Mouse (Mus musculus): ENCODE results near the gene Pglyrp1. TPM values are rescaled to one million over a fixed set of nuclear protein-coding genes. Genes with fewer than 3 reads are reported as not detected.

Pglyrp1 gene
- not detected for polyA plus RNA-seq (2014; fragmentation: Illumina TruSeq; extraction: RNeasy Lipid Tissue Mini Kit (QIAGEN cat#74804); ENCODE audit: low read depth, low replicate concordance)

GRCm38 (mm10) chr7:18871031-18871430, at the start of gene Pglyrp1:
TSS of gene Pglyrp1 (plus strand) at chr7:18871331.

GRCm38 (mm10) chr7:18821507-18821906, 49.6 kb upstream of the Pglyrp1 start, which contains the start of gene Psg17:
TSS of gene Psg17 (minus strand) at chr7:18821607.

GRCm38 (mm10) chr7:18839865-18840264, 31.3 kb upstream of the Pglyrp1 start, which contains the start of gene Mill2:
TSS of gene Mill2 (plus strand) at chr7:18839966.

GRCm38 (mm10) chr7:18910241-18910831, 39.2 kb downstream of the Pglyrp1 start, which contains the start of gene Ccdc61:
TSS of gene Ccdc61 (minus strand) at chr7:18910415.

GRCm38 (mm10) chr7:18925162-18925938, 54.2 kb downstream of the Pglyrp1 start, which contains the start of gene Nova2:
TSS of gene Nova2 (plus strand) at chr7:18925888.

Other genes starting within 250 kb of the Pglyrp1 start
- gene Psg21, start 214.6 kb upstream of the Pglyrp1 start, polyA plus RNA-seq (2014; fragmentation: Illumina TruSeq; extraction: RNeasy Lipid Tissue Mini Kit (QIAGEN cat#74804); ENCODE audit: low read depth, low replicate concordance) = not detected
- not detected for gene Psg20, start 185.1 kb upstream of the Pglyrp1 start, polyA plus RNA-seq (2014; fragmentation: Illumina TruSeq; extraction: RNeasy Lipid Tissue Mini Kit (QIAGEN cat#74804); ENCODE audit: low read depth, low replicate concordance)
- gene Psg22, start 153.2 kb upstream of the Pglyrp1 start, polyA plus RNA-seq (2014; fragmentation: Illumina TruSeq; extraction: RNeasy Lipid Tissue Mini Kit (QIAGEN cat#74804); ENCODE audit: low read depth, low replicate concordance) = not detected
- gene Psg19, start 72.8 kb upstream of the Pglyrp1 start, polyA plus RNA-seq (2014; fragmentation: Illumina TruSeq; extraction: RNeasy Lipid Tissue Mini Kit (QIAGEN cat#74804); ENCODE audit: low read depth, low replicate concordance) = not detected
- gene Psg17, start 49.7 kb upstream of the Pglyrp1 start, polyA plus RNA-seq (2014; fragmentation: Illumina TruSeq; extraction: RNeasy Lipid Tissue Mini Kit (QIAGEN cat#74804); ENCODE audit: low read depth, low replicate concordance) = not detected
- gene Mill2, start 31.4 kb upstream of the Pglyrp1 start, polyA plus RNA-seq (2014; fragmentation: Illumina TruSeq; extraction: RNeasy Lipid Tissue Mini Kit (QIAGEN cat#74804); ENCODE audit: low read depth, low replicate concordance) = 3.4 TPM
- gene Ccdc61, start 39.1 kb downstream of the Pglyrp1 start, polyA plus RNA-seq (2014; fragmentation: Illumina TruSeq; extraction: RNeasy Lipid Tissue Mini Kit (QIAGEN cat#74804); ENCODE audit: low read depth, low replicate concordance) = 0.53 TPM
- gene Nova2, start 54.6 kb downstream of the Pglyrp1 start, polyA plus RNA-seq (2014; fragmentation: Illumina TruSeq; extraction: RNeasy Lipid Tissue Mini Kit (QIAGEN cat#74804); ENCODE audit: low read depth, low replicate concordance) = 0.28 TPM
- gene Nanos2, start 116.1 kb downstream of the Pglyrp1 start, polyA plus RNA-seq (2014; fragmentation: Illumina TruSeq; extraction: RNeasy Lipid Tissue Mini Kit (QIAGEN cat#74804); ENCODE audit: low read depth, low replicate concordance) = not detected
- gene Mypop, start 119.9 kb downstream of the Pglyrp1 start, polyA plus RNA-seq (2014; fragmentation: Illumina TruSeq; extraction: RNeasy Lipid Tissue Mini Kit (QIAGEN cat#74804); ENCODE audit: low read depth, low replicate concordance) = 0.36 TPM
- 0.97 TPM for gene Irf2bp1, start 132.7 kb downstream of the Pglyrp1 start, polyA plus RNA-seq (2014; fragmentation: Illumina TruSeq; extraction: RNeasy Lipid Tissue Mini Kit (QIAGEN cat#74804); ENCODE audit: low read depth, low replicate concordance)
- not detected for gene Foxa3, start 152.2 kb downstream of the Pglyrp1 start, polyA plus RNA-seq (2014; fragmentation: Illumina TruSeq; extraction: RNeasy Lipid Tissue Mini Kit (QIAGEN cat#74804); ENCODE audit: low read depth, low replicate concordance)
- 4.5 TPM for gene Sympk, start 153.0 kb downstream of the Pglyrp1 start, polyA plus RNA-seq (2014; fragmentation: Illumina TruSeq; extraction: RNeasy Lipid Tissue Mini Kit (QIAGEN cat#74804); ENCODE audit: low read depth, low replicate concordance)
- not detected for gene Rsph6a, start 183.4 kb downstream of the Pglyrp1 start, polyA plus RNA-seq (2014; fragmentation: Illumina TruSeq; extraction: RNeasy Lipid Tissue Mini Kit (QIAGEN cat#74804); ENCODE audit: low read depth, low replicate concordance)
- 1.1 TPM for gene Dmwd, start 204.9 kb downstream of the Pglyrp1 start, polyA plus RNA-seq (2014; fragmentation: Illumina TruSeq; extraction: RNeasy Lipid Tissue Mini Kit (QIAGEN cat#74804); ENCODE audit: low read depth, low replicate concordance)
- gene Dmpk, start 212.5 kb downstream of the Pglyrp1 start, polyA plus RNA-seq (2014; fragmentation: Illumina TruSeq; extraction: RNeasy Lipid Tissue Mini Kit (QIAGEN cat#74804); ENCODE audit: low read depth, low replicate concordance) = 0.57 TPM
- gene Six5, start 223.3 kb downstream of the Pglyrp1 start, polyA plus RNA-seq (2014; fragmentation: Illumina TruSeq; extraction: RNeasy Lipid Tissue Mini Kit (QIAGEN cat#74804); ENCODE audit: low read depth, low replicate concordance) = 0.57 TPM
- gene Gm4969, start 247.0 kb downstream of the Pglyrp1 start, polyA plus RNA-seq (2014; fragmentation: Illumina TruSeq; extraction: RNeasy Lipid Tissue Mini Kit (QIAGEN cat#74804); ENCODE audit: low read depth, low replicate concordance) = not detected
- gene Fbxo46, start 248.5 kb downstream of the Pglyrp1 start, polyA plus RNA-seq (2014; fragmentation: Illumina TruSeq; extraction: RNeasy Lipid Tissue Mini Kit (QIAGEN cat#74804); ENCODE audit: low read depth, low replicate concordance) = 0.36 TPM

Data from kidney, adult 10 weeks (tissue).